Mouse (Mus musculus): ENCODE data around the gene Arhgap5. TPM values are rescaled to one million over a fixed set of nuclear protein-coding genes. Genes with fewer than 3 reads are reported as not detected.
A peak's percentile ranks its signal among the peaks of the same experiment; 100 is the strongest.

Arhgap5 gene
- polyA plus RNA-seq, 1 experiment, result 1.2 TPM

DNA sequence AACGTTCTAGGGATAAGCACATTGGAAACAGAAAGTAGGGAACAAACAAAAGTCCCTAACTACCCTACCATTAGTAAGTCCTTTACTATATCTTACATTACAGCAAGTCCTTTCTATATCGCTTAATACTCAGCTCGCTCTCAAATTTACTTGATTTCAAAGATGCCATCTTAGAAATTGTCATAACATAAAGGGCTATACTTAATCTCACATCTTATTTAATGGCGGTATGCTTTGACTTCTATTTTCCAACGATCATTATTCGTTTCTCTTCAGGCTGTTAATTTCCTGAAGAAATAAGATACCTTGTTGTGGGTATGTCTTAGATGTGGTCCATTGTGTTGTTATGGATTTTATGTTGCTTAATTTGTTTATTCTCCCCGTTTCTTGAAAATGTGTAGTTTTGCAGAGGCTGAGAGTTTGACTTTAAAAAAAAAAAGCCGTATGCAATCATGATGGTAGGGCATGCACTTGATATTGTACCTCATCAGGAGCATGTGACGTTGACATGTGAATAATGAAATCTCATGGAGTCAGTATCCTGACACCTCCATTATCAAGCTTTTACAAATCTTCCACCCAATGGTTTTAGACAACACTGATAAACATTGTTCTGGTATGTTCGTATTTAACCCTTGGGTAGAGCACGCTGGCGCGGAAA lies 101.3 kb downstream of the Arhgap5 start:
- Histone ChIP-seq H3K4me3 (ENCODE audit: low read depth, low read length) (peak overlapping the region; percentile 58), H3K36me3 (ENCODE audit: control insufficient read depth, insufficient read depth, low read length) (no peaks in the 10 kb centered on the region), H3K27me3 (ENCODE audit: control insufficient read depth, insufficient read depth, low read length) (no peaks in the 10 kb centered on the region), H3K4me1 (ENCODE audit: control insufficient read depth, insufficient read depth, insufficient read length, low read length) (peaks cover 6% of the 10 kb centered on the region; the same call in 1 of the 2 replicates), H3K27ac (ENCODE audit: insufficient read depth, low read depth, low read length) (peak overlapping the region; percentile 76)
- TF ChIP-seq CTCF (IDR thresholded peaks at IDR 0.05; ENCODE audit: extremely low read depth, insufficient read length, insufficient replicate concordance, low read depth, low read length) (no peak), POLR2A (IDR thresholded peaks at IDR 0.05; ENCODE audit: low read depth, low read length) (no peak)
- WGBS, result 39% methylated on average over 13 of the region's 13 CpGs

- TF ChIP-seq POLR2A (IDR thresholded peaks at IDR 0.05; ENCODE audit: low read depth, low read length), result no peak
- no peak for TF ChIP-seq CTCF (IDR thresholded peaks at IDR 0.05; ENCODE audit: extremely low read depth, insufficient read length, insufficient replicate concordance, low read depth, low read length)
- Histone ChIP-seq H3K36me3 (ENCODE audit: control insufficient read depth, insufficient read depth, low read length) (no peaks in the 10 kb centered on the region), H3K4me1 (ENCODE audit: control insufficient read depth, insufficient read depth, insufficient read length, low read length) (peaks cover 2% of the 10 kb centered on the region; the same call in 1 of the 2 replicates), H3K4me3 (ENCODE audit: low read depth, low read length) (no peak overlapping the region), H3K27ac (ENCODE audit: insufficient read depth, low read depth, low read length) (no peak overlapping the region), H3K27me3 (ENCODE audit: control insufficient read depth, insufficient read depth, low read length) (no peaks in the 10 kb centered on the region)
- 76% methylated on average over 4 of the region's 4 CpGs for WGBS
Observed at GRCm38 (mm10) chr12:52607411-52607810, 103.6 kb downstream of the Arhgap5 start.

- H3K4me1 ChIP-seq (ENCODE audit: control insufficient read depth, insufficient read depth, insufficient read length, low read length), result peaks cover 5% of the 10 kb centered on the region; the same call in 1 of the 2 replicates
- peak overlapping the region; percentile 32; the same call in 1 of the 2 replicates for H3K27ac ChIP-seq (ENCODE audit: insufficient read depth, low read depth, low read length)
- no peaks in the 10 kb centered on the region for H3K36me3 ChIP-seq (ENCODE audit: control insufficient read depth, insufficient read depth, low read length)
- WGBS, result 33% methylated on average over 3 of the region's 3 CpGs
- no peak overlapping the region for H3K4me3 ChIP-seq (ENCODE audit: low read depth, low read length)
- TF ChIP-seq CTCF (IDR thresholded peaks at IDR 0.05; ENCODE audit: extremely low read depth, insufficient read length, insufficient replicate concordance, low read depth, low read length) (no peak), POLR2A (IDR thresholded peaks at IDR 0.05; ENCODE audit: low read depth, low read length) (no peak)
- H3K27me3 ChIP-seq (ENCODE audit: control insufficient read depth, insufficient read depth, low read length), result no peaks in the 10 kb centered on the region
Observed at GRCm38 (mm10) chr12:52615703-52616102, 111.9 kb downstream of the Arhgap5 start.

- no peaks in the 10 kb centered on the region for H3K27me3 ChIP-seq (ENCODE audit: control insufficient read depth, insufficient read depth, low read length)
- H3K36me3 ChIP-seq (ENCODE audit: control insufficient read depth, insufficient read depth, low read length), result no peaks in the 10 kb centered on the region
- H3K4me1 ChIP-seq (ENCODE audit: control insufficient read depth, insufficient read depth, insufficient read length, low read length), result peaks cover 3% of the 10 kb centered on the region; the same call in 1 of the 2 replicates
- no peak overlapping the region for H3K4me3 ChIP-seq (ENCODE audit: low read depth, low read length)
- WGBS, result 81% methylated on average over 5 of the region's 5 CpGs
- H3K27ac ChIP-seq (ENCODE audit: insufficient read depth, low read depth, low read length), result no peak overlapping the region
- TF ChIP-seq POLR2A (IDR thresholded peaks at IDR 0.05; ENCODE audit: low read depth, low read length) (no peak), CTCF (IDR thresholded peaks at IDR 0.05; ENCODE audit: extremely low read depth, insufficient read length, insufficient replicate concordance, low read depth, low read length) (no peak)
Observed at GRCm38 (mm10) chr12:52618418-52619040, 114.8 kb downstream of the Arhgap5 start.

DNA sequence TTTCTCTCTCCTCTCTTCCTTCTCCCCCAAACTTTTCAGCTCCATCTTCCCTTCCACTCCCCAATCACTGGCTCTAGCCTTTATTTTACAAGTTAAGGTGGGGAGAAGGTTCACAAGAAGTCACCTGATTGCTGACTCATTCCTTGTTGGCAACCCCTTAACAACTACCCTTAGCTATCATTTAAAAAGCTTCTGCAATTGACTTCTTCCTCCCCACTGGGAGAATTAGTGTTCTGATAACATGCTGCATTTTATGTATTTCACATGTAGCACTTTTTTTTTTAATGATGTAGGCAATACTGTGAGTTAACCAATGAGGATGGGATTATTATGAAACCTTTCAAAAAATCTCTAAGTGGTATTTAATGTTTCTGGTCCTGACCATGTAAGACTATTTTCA lies 115.9 kb downstream of the Arhgap5 start:
- Histone ChIP-seq H3K4me1 (ENCODE audit: control insufficient read depth, insufficient read depth, insufficient read length, low read length) (peaks cover 3% of the 10 kb centered on the region; the same call in 1 of the 2 replicates), H3K27me3 (ENCODE audit: control insufficient read depth, insufficient read depth, low read length) (no peaks in the 10 kb centered on the region), H3K4me3 (ENCODE audit: low read depth, low read length) (no peak overlapping the region), H3K36me3 (ENCODE audit: control insufficient read depth, insufficient read depth, low read length) (no peaks in the 10 kb centered on the region), H3K27ac (ENCODE audit: insufficient read depth, low read depth, low read length) (no peak overlapping the region)
- TF ChIP-seq CTCF (IDR thresholded peaks at IDR 0.05; ENCODE audit: extremely low read depth, insufficient read length, insufficient replicate concordance, low read depth, low read length), result no peak
- no peak for TF ChIP-seq POLR2A (IDR thresholded peaks at IDR 0.05; ENCODE audit: low read depth, low read length)

Other genes with a start within 250 kb of the Arhgap5 start
- gene Akap6, start 195.4 kb downstream of the Arhgap5 start, polyA plus RNA-seq (2012; rRNA removed), result 0.23 and 0.36 TPM in 2 replicates

Data from small intestine, adult 2 months (tissue).